Mouse (Mus musculus) lung, embryonic 15.5 days (tissue): ENCODE results near the gene Cdr2l. TPM values are rescaled to one million over a fixed set of nuclear protein-coding genes. Genes with fewer than 3 reads are reported as not detected.
A peak's percentile ranks its signal among the peaks of the same experiment; 100 is the strongest.

Source experiments
- ATAC-seq: fragments of 200-750 bp; cut with Nextera tagmentation; 2 replicates; pipeline ENCODE4 v1.8.0; 2017; ENCODE audit warnings: moderate number of reproducible peaks, borderline replicate concordance; ENCODE audit not compliant: low FRiP score, low TSS enrichment; ENCODE audit errors: extremely low read depth
- H3K27ac ChIP-seq: fragments of 300-500 bp; sonication (generic); 2 replicates; pipeline ENCODE4 v1.5.1; 2015; ENCODE audit warnings: moderate library complexity, mild to moderate bottlenecking, inconsistent platforms
- H3K27me3 ChIP-seq: fragments of 300-500 bp; sonication (generic); 2 replicates; pipeline ENCODE4 v1.6.1; 2015; ENCODE audit warnings: inconsistent platforms
- H3K36me3 ChIP-seq: fragments of 300-500 bp; sonication (generic); 2 replicates; pipeline ENCODE4 v1.6.1; 2015; ENCODE audit warnings: inconsistent platforms
- H3K4me1 ChIP-seq: fragments of 300-500 bp; sonication (generic); 2 replicates; pipeline ENCODE4 v1.6.1; 2015; ENCODE audit warnings: inconsistent platforms
- H3K4me2 ChIP-seq: fragments of 300-500 bp; sonication (generic); 2 replicates; pipeline ENCODE4 v1.6.1; 2015; ENCODE audit warnings: inconsistent platforms, mild to moderate bottlenecking, moderate library complexity
- H3K4me3 ChIP-seq: fragments of 300-500 bp; sonication (generic); 2 replicates; pipeline ENCODE4 v1.5.1; 2015; ENCODE audit warnings: mild to moderate bottlenecking, inconsistent platforms
- H3K9ac ChIP-seq: fragments of 300-500 bp; sonication (generic); 2 replicates; pipeline ENCODE4 v1.6.1; 2015; ENCODE audit warnings: inconsistent platforms
- H3K9me3 ChIP-seq: fragments of 300-500 bp; sonication (generic); 2 replicates; pipeline ENCODE4 v1.6.1; 2016; ENCODE audit warnings: inconsistent platforms
- WGBS: fragments of 180-500 bp; shearing (Covaris S2); methylation state at CpG from one replicate; pipeline ENCODE4 v1.1.7; 2015; 5-methylcytosine and 5-hydroxymethylcytosine counted together
- polyA plus RNA-seq: library from polyadenylated mRNA; unstranded; fragments of >200 nt; fragmentation: Nextera tagmentation; extraction: Ambion mirVana; gene quantifications from 2 replicates; pipeline ENCODE4 v1.2.1, GENCODE M21; 2015

Cdr2l gene
- polyA plus RNA-seq, 1 experiment from 2014 or later, result 15.3 TPM

- peak within 1 kb of the TSS; percentile 91 for H3K27ac ChIP-seq
- H3K36me3 ChIP-seq, result peaks cover 26% of the 10 kb centered on the region
- H3K4me3 ChIP-seq, result peak within 1 kb of the TSS; percentile 96
- no peaks in the 10 kb centered on the region for H3K9me3 ChIP-seq
- no peaks in the 10 kb centered on the region for H3K27me3 ChIP-seq
- H3K4me2 ChIP-seq, result peak within 1 kb of the TSS; percentile 93
- under 1% methylated on average over 53 of the region's 56 CpGs for WGBS
- H3K4me1 ChIP-seq, result peaks cover 32% of the 10 kb centered on the region
- H3K9ac ChIP-seq, result peak within 1 kb of the TSS; percentile 97
- ATAC-seq, result peak; percentile 97
Observed at GRCm38 (mm10) chr11:115419531-115420237, 38.0 kb downstream of the Cdr2l start, which contains the start of the genes Atp5h and Kctd2. Gene Atp5h (minus strand): TSS chr11:115419962. Gene Kctd2 (plus strand): TSS chr11:115420128.

GRCm38 (mm10) chr11:115420336-115421190 is 38.8 kb downstream of the Cdr2l start:
- 1% methylated on average over 37 of the region's 45 CpGs for WGBS
- H3K9ac ChIP-seq, result peak overlapping the region; percentile 97
- peak overlapping the region; percentile 91 for H3K27ac ChIP-seq
- peak; percentile 74 for ATAC-seq
- H3K4me3 ChIP-seq, result peak overlapping the region; percentile 96
- peaks cover 19% of the 10 kb centered on the region for H3K36me3 ChIP-seq
- peaks cover 32% of the 10 kb centered on the region for H3K4me1 ChIP-seq
- H3K9me3 ChIP-seq, result no peaks in the 10 kb centered on the region
- no peaks in the 10 kb centered on the region for H3K27me3 ChIP-seq
- H3K4me2 ChIP-seq, result peak overlapping the region; percentile 93

- Histone ChIP-seq H3K9ac (0 out of 2 replicates have a peak overlapping the region, but pooled peaks have one; percentile 97), H3K36me3 (peaks cover 11% of the 10 kb centered on the region), H3K4me2 (peak overlapping the region; percentile 93), H3K27me3 (no peaks in the 10 kb centered on the region), H3K27ac (no peak overlapping the region), H3K9me3 (no peaks in the 10 kb centered on the region), H3K4me3 (peak overlapping the region; percentile 96), H3K4me1 (peaks cover 32% of the 10 kb centered on the region)
- ATAC-seq, result no peak
- WGBS, result 57% methylated on average over 1 of the region's 1 CpGs
Observed at GRCm38 (mm10) chr11:115421328-115421727, 39.6 kb downstream of the Cdr2l start.

- no peak overlapping the region for H3K4me2 ChIP-seq
- no peak overlapping the region for H3K9ac ChIP-seq
- no peaks in the 10 kb centered on the region for H3K9me3 ChIP-seq
- no peak overlapping the region for H3K27ac ChIP-seq
- 82% methylated on average over 16 of the region's 16 CpGs for WGBS
- peaks cover 11% of the 10 kb centered on the region for H3K36me3 ChIP-seq
- no peak for ATAC-seq
- no peaks in the 10 kb centered on the region for H3K27me3 ChIP-seq
- peaks cover 32% of the 10 kb centered on the region for H3K4me1 ChIP-seq
- H3K4me3 ChIP-seq, result no peak overlapping the region
Observed at GRCm38 (mm10) chr11:115421972-115422371, 40.3 kb downstream of the Cdr2l start.

DNA sequence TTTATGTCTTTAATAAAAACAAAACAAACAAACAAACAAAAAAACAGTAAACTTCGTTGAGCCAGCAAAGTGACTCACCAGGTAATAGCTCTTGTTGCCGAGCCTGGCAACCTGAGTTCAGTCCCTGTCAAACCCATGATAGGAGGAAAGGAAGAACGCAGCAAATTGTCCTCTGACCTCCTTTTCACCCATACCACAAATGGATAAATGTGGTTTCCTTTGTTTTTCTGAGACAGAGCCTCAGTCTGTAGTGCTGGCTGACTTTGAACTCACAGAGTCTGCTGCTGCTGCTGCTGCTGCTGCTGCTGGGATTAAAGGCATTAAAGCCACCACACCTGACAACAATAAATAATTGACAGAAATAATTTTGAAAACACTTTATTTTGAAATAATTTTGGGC is 41.4 kb downstream of the Cdr2l start:
- Histone ChIP-seq H3K27me3 (no peaks in the 10 kb centered on the region), H3K4me3 (no peak overlapping the region), H3K9ac (no peak overlapping the region), H3K4me1 (peaks cover 36% of the 10 kb centered on the region), H3K27ac (no peak overlapping the region), H3K4me2 (no peak overlapping the region), H3K9me3 (no peaks in the 10 kb centered on the region), H3K36me3 (peaks cover 18% of the 10 kb centered on the region)
- no peak for ATAC-seq
- WGBS, result 81% methylated on average over 3 of the region's 3 CpGs

DNA sequence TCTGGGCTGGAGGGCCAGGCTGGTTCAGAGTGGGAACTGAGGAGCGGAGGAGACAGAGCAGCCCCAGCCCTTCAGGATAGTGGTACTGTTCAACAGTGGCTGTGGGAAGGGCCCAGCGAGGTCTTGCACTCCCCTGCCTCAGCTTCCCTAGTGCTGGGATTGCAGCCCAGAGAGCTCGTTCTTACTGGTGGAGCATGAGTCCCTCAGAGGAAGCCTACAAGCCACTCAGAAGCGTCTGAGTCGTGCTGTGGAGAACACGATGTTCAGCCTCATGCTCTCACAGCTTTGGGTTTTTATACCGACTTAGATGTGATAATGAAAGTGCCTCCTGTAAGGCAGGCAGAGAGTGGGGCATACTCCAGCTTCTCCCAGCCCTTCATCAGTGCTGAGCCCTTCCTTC is 43.0 kb downstream of the Cdr2l start:
- H3K4me1 ChIP-seq, result peaks cover 25% of the 10 kb centered on the region
- H3K27ac ChIP-seq, result no peak overlapping the region
- no peak overlapping the region for H3K4me2 ChIP-seq
- WGBS, result 82% methylated on average over 7 of the region's 7 CpGs
- H3K9me3 ChIP-seq, result no peaks in the 10 kb centered on the region
- no peak overlapping the region for H3K4me3 ChIP-seq
- peaks cover 29% of the 10 kb centered on the region for H3K36me3 ChIP-seq
- H3K9ac ChIP-seq, result no peak overlapping the region
- no peaks in the 10 kb centered on the region for H3K27me3 ChIP-seq
- ATAC-seq, result no peak

GRCm38 (mm10) chr11:115425671-115426070 is 44.0 kb downstream of the Cdr2l start:
- Histone ChIP-seq H3K4me1 (peaks cover 24% of the 10 kb centered on the region), H3K9ac (no peak overlapping the region), H3K9me3 (no peaks in the 10 kb centered on the region), H3K27me3 (no peaks in the 10 kb centered on the region), H3K36me3 (peaks cover 39% of the 10 kb centered on the region), H3K4me2 (no peak overlapping the region), H3K27ac (no peak overlapping the region), H3K4me3 (no peak overlapping the region)
- no peak for ATAC-seq
- WGBS, result 87% methylated on average over 6 of the region's 6 CpGs

- peak overlapping the region; percentile 57 for H3K27ac ChIP-seq
- H3K4me1 ChIP-seq, result peaks cover 10% of the 10 kb centered on the region
- H3K4me3 ChIP-seq, result no peak overlapping the region
- no peaks in the 10 kb centered on the region for H3K27me3 ChIP-seq
- WGBS, result 33% methylated on average over 20 of the region's 20 CpGs
- H3K36me3 ChIP-seq, result peaks cover 57% of the 10 kb centered on the region
- H3K9ac ChIP-seq, result no peak overlapping the region
- no peaks in the 10 kb centered on the region for H3K9me3 ChIP-seq
- H3K4me2 ChIP-seq, result peak overlapping the region; percentile 25
- ATAC-seq, result peak; percentile 65; the same call in 1 of the 2 replicates
Observed at GRCm38 (mm10) chr11:115427482-115428331, 46.0 kb downstream of the Cdr2l start.

GRCm38 (mm10) chr11:115429307-115429706 is 47.6 kb downstream of the Cdr2l start:
- WGBS, result 80% methylated on average over 7 of the region's 7 CpGs
- Histone ChIP-seq H3K27me3 (no peaks in the 10 kb centered on the region), H3K4me2 (no peak overlapping the region)

GRCm38 (mm10) chr11:115430561-115430960 is 48.8 kb downstream of the Cdr2l start:
- Histone ChIP-seq H3K27me3 (no peaks in the 10 kb centered on the region), H3K4me1 (peaks cover 16% of the 10 kb centered on the region), H3K36me3 (peaks cover 51% of the 10 kb centered on the region), H3K9me3 (no peaks in the 10 kb centered on the region), H3K27ac (no peak overlapping the region), H3K9ac (no peak overlapping the region), H3K4me3 (no peak overlapping the region), H3K4me2 (no peak overlapping the region)
- 93% methylated on average over 6 of the region's 6 CpGs for WGBS
- ATAC-seq, result no peak

More at GRCm38 (mm10) chr11:115429307-115429706, 47.6 kb downstream of the Cdr2l start:
- Histone ChIP-seq H3K36me3 (peaks cover 56% of the 10 kb centered on the region), H3K27ac (no peak overlapping the region), H3K4me1 (peaks cover 10% of the 10 kb centered on the region), H3K4me3 (no peak overlapping the region), H3K9me3 (no peaks in the 10 kb centered on the region), H3K9ac (no peak overlapping the region)
- ATAC-seq, result no peak

GRCm38 (mm10) chr11:115432814-115433213 is 51.1 kb downstream of the Cdr2l start:
- no peak overlapping the region for H3K4me3 ChIP-seq
- no peaks in the 10 kb centered on the region for H3K9me3 ChIP-seq
- no peak overlapping the region for H3K4me2 ChIP-seq
- peaks cover 17% of the 10 kb centered on the region for H3K4me1 ChIP-seq
- no peaks in the 10 kb centered on the region for H3K27me3 ChIP-seq
- H3K27ac ChIP-seq, result no peak overlapping the region
- no peak for ATAC-seq
- H3K9ac ChIP-seq, result no peak overlapping the region
- 53% methylated on average over 4 of the region's 4 CpGs for WGBS
- peaks cover 39% of the 10 kb centered on the region for H3K36me3 ChIP-seq
